Mouse (Mus musculus): Measurements from ENCODE around the gene Gm14685. TPM values are rescaled to one million over a fixed set of nuclear protein-coding genes. Genes with fewer than 3 reads are reported as not detected.

The Gm14685 gene
- polyA plus RNA-seq, 1 experiment from 2014 or later, result 0.07 TPM

Other genes starting within 250 kb of the Gm14685 start
- gene Cetn2, start 198.6 kb upstream of the Gm14685 start, polyA plus RNA-seq (2015; fragmentation: Nextera tagmentation; extraction: Ambion mirVana), result 121 and 125 TPM in 2 replicates
- 32.3 and 33.7 TPM in 2 replicates for gene Nsdhl, start 198.5 kb upstream of the Gm14685 start, polyA plus RNA-seq (2015; fragmentation: Nextera tagmentation; extraction: Ambion mirVana)
- gene Zfp185, start 129.7 kb upstream of the Gm14685 start, polyA plus RNA-seq (2015; fragmentation: Nextera tagmentation; extraction: Ambion mirVana), result 8.2 and 8.7 TPM in 2 replicates
- gene Pnma5, start 79.9 kb upstream of the Gm14685 start, polyA plus RNA-seq (2015; fragmentation: Nextera tagmentation; extraction: Ambion mirVana), result not detected in 2 replicates
- gene Pnma3, start 52.3 kb upstream of the Gm14685 start, polyA plus RNA-seq (2015; fragmentation: Nextera tagmentation; extraction: Ambion mirVana), result 0.04 and 0.06 TPM in 2 replicates
- 0.79 and 3.6 TPM in 2 replicates for gene Xlr4a, start 34.6 kb upstream of the Gm14685 start, polyA plus RNA-seq (2015; fragmentation: Nextera tagmentation; extraction: Ambion mirVana)
- 1.7 and 7.6 TPM in 2 replicates for gene Xlr3a, start 20.0 kb upstream of the Gm14685 start, polyA plus RNA-seq (2015; fragmentation: Nextera tagmentation; extraction: Ambion mirVana)
- gene Xlr5b, start 31.7 kb downstream of the Gm14685 start, polyA plus RNA-seq (2015; fragmentation: Nextera tagmentation; extraction: Ambion mirVana), result 0.13 and 0.21 TPM in 2 replicates
- not detected in 2 replicates for gene DXBay18, start 32.4 kb downstream of the Gm14685 start, polyA plus RNA-seq (2015; fragmentation: Nextera tagmentation; extraction: Ambion mirVana)
- gene Spin2d, start 59.9 kb downstream of the Gm14685 start, polyA plus RNA-seq (2015; fragmentation: Nextera tagmentation; extraction: Ambion mirVana), result not detected in 2 replicates
- gene Xlr3b, start 75.2 kb downstream of the Gm14685 start, polyA plus RNA-seq (2015; fragmentation: Nextera tagmentation; extraction: Ambion mirVana), result 1.2 and 26.3 TPM in 2 replicates
- gene Xlr4b, start 97.3 kb downstream of the Gm14685 start, polyA plus RNA-seq (2015; fragmentation: Nextera tagmentation; extraction: Ambion mirVana), result 2.8 TPM in 1 of 2 replicates, not detected in the other
- gene F8a, start 111.2 kb downstream of the Gm14685 start, polyA plus RNA-seq (2015; fragmentation: Nextera tagmentation; extraction: Ambion mirVana), result 15.1 and 16.6 TPM in 2 replicates
- 0.14 TPM in 1 of 2 replicates, not detected in the other for gene Xlr4c, start 126.1 kb downstream of the Gm14685 start, polyA plus RNA-seq (2015; fragmentation: Nextera tagmentation; extraction: Ambion mirVana)
- 0.09 TPM in 1 of 2 replicates, not detected in the other for gene Xlr3c, start 148.3 kb downstream of the Gm14685 start, polyA plus RNA-seq (2015; fragmentation: Nextera tagmentation; extraction: Ambion mirVana)
- gene Xlr5a, start 175.9 kb downstream of the Gm14685 start, polyA plus RNA-seq (2015; fragmentation: Nextera tagmentation; extraction: Ambion mirVana), result 0.16 TPM in 1 of 2 replicates, not detected in the other
- gene Xlr5c, start 175.9 kb downstream of the Gm14685 start, polyA plus RNA-seq (2015; fragmentation: Nextera tagmentation; extraction: Ambion mirVana), result 0.20 TPM in 1 of 2 replicates, not detected in the other
- not detected in 2 replicates for gene Gm45015, start 219.8 kb downstream of the Gm14685 start, polyA plus RNA-seq (2015; fragmentation: Nextera tagmentation; extraction: Ambion mirVana)
- 5.4 and 6.0 TPM in 2 replicates for gene Zfp275, start 225.6 kb downstream of the Gm14685 start, polyA plus RNA-seq (2015; fragmentation: Nextera tagmentation; extraction: Ambion mirVana)

All from kidney, postnatal 0 days (tissue).